Mouse (Mus musculus): ENCODE data around the gene Ntn1. TPM values are rescaled to one million over a fixed set of nuclear protein-coding genes. Genes with fewer than 3 reads are reported as not detected.

The Ntn1 gene
- polyA plus RNA-seq, 1 experiment, result 23.7 TPM

GRCm38 (mm10) chr11:68220733-68221132, 179.9 kb downstream of the Ntn1 start:
- 0 out of 2 replicates have a peak, but pooled peaks cover under 1% of the 10 kb centered on the region for H3K36me3 ChIP-seq (ENCODE audit: control insufficient read depth, insufficient read depth, low read length)
- no peak overlapping the region for H3K4me3 ChIP-seq (ENCODE audit: low read depth, low read length)
- WGBS, result 92% methylated on average over 4 of the region's 4 CpGs
- TF ChIP-seq CTCF (IDR thresholded peaks at IDR 0.05; ENCODE audit: extremely low read depth, insufficient read length, insufficient replicate concordance, low read depth, low read length) (no peak), POLR2A (IDR thresholded peaks at IDR 0.05; ENCODE audit: low read depth, low read length) (no peak)
- no peak overlapping the region for H3K27ac ChIP-seq (ENCODE audit: insufficient read depth, low read depth, low read length)
- peaks cover 4% of the 10 kb centered on the region for H3K4me1 ChIP-seq (ENCODE audit: control insufficient read depth, insufficient read depth, insufficient read length, low read length)
- H3K27me3 ChIP-seq (ENCODE audit: control insufficient read depth, insufficient read depth, low read length), result no peaks in the 10 kb centered on the region

- H3K4me3 ChIP-seq (ENCODE audit: low read depth, low read length), result no peak overlapping the region
- peak overlapping the region; percentile 11; the same call in 1 of the 2 replicates for H3K27ac ChIP-seq (ENCODE audit: insufficient read depth, low read depth, low read length)
- H3K4me1 ChIP-seq (ENCODE audit: control insufficient read depth, insufficient read depth, insufficient read length, low read length), result peaks cover 9% of the 10 kb centered on the region
- no peak for TF ChIP-seq POLR2A (IDR thresholded peaks at IDR 0.05; ENCODE audit: low read depth, low read length)
- no peak for TF ChIP-seq CTCF (IDR thresholded peaks at IDR 0.05; ENCODE audit: extremely low read depth, insufficient read length, insufficient replicate concordance, low read depth, low read length)
- H3K27me3 ChIP-seq (ENCODE audit: control insufficient read depth, insufficient read depth, low read length), result no peaks in the 10 kb centered on the region
- WGBS, result 61% methylated on average over 11 of the region's 11 CpGs
- no peaks in the 10 kb centered on the region for H3K36me3 ChIP-seq (ENCODE audit: control insufficient read depth, insufficient read depth, low read length)
Measured at GRCm38 (mm10) chr11:68216041-68216440, 184.6 kb downstream of the Ntn1 start.

GRCm38 (mm10) chr11:68215206-68215912, 185.3 kb downstream of the Ntn1 start:
- 52% methylated on average over 6 of the region's 6 CpGs for WGBS
- H3K4me1 ChIP-seq (ENCODE audit: control insufficient read depth, insufficient read depth, insufficient read length, low read length), result peaks cover 9% of the 10 kb centered on the region

GRCm38 (mm10) chr11:68214496-68215205, 186.0 kb downstream of the Ntn1 start:
- TF ChIP-seq POLR2A (IDR thresholded peaks at IDR 0.05; ENCODE audit: low read depth, low read length) (no peak), CTCF (IDR thresholded peaks at IDR 0.05; ENCODE audit: extremely low read depth, insufficient read length, insufficient replicate concordance, low read depth, low read length) (no peak)
- 80% methylated on average over 9 of the region's 9 CpGs for WGBS
- Histone ChIP-seq H3K27me3 (ENCODE audit: control insufficient read depth, insufficient read depth, low read length) (no peaks in the 10 kb centered on the region), H3K36me3 (ENCODE audit: control insufficient read depth, insufficient read depth, low read length) (no peaks in the 10 kb centered on the region), H3K4me1 (ENCODE audit: control insufficient read depth, insufficient read depth, insufficient read length, low read length) (peaks cover 9% of the 10 kb centered on the region), H3K4me3 (ENCODE audit: low read depth, low read length) (no peak overlapping the region), H3K27ac (ENCODE audit: insufficient read depth, low read depth, low read length) (no peak overlapping the region)

More at GRCm38 (mm10) chr11:68215206-68215912, 185.3 kb downstream of the Ntn1 start:
- no peaks in the 10 kb centered on the region for H3K27me3 ChIP-seq (ENCODE audit: control insufficient read depth, insufficient read depth, low read length)
- peak overlapping the region; percentile 11; the same call in 1 of the 2 replicates for H3K27ac ChIP-seq (ENCODE audit: insufficient read depth, low read depth, low read length)
- no peaks in the 10 kb centered on the region for H3K36me3 ChIP-seq (ENCODE audit: control insufficient read depth, insufficient read depth, low read length)
- no peak overlapping the region for H3K4me3 ChIP-seq (ENCODE audit: low read depth, low read length)
- no peak for TF ChIP-seq CTCF (IDR thresholded peaks at IDR 0.05; ENCODE audit: extremely low read depth, insufficient read length, insufficient replicate concordance, low read depth, low read length)
- TF ChIP-seq POLR2A (IDR thresholded peaks at IDR 0.05; ENCODE audit: low read depth, low read length), result no peak

- H3K27ac ChIP-seq (ENCODE audit: insufficient read depth, low read depth, low read length), result no peak overlapping the region
- WGBS, result 18% methylated on average over 3 of the region's 3 CpGs
- TF ChIP-seq CTCF (IDR thresholded peaks at IDR 0.05; ENCODE audit: extremely low read depth, insufficient read length, insufficient replicate concordance, low read depth, low read length) (no peak), POLR2A (IDR thresholded peaks at IDR 0.05; ENCODE audit: low read depth, low read length) (no peak)
Measured at GRCm38 (mm10) chr11:68213896-68214295, 186.7 kb downstream of the Ntn1 start.

GRCm38 (mm10) chr11:68211924-68212578, 188.6 kb downstream of the Ntn1 start:
- H3K36me3 ChIP-seq (ENCODE audit: control insufficient read depth, insufficient read depth, low read length), result no peaks in the 10 kb centered on the region
- 53% methylated on average over 8 of the region's 8 CpGs for WGBS
- peaks cover 11% of the 10 kb centered on the region for H3K4me1 ChIP-seq (ENCODE audit: control insufficient read depth, insufficient read depth, insufficient read length, low read length)
- no peak overlapping the region for H3K4me3 ChIP-seq (ENCODE audit: low read depth, low read length)
- no peaks in the 10 kb centered on the region for H3K27me3 ChIP-seq (ENCODE audit: control insufficient read depth, insufficient read depth, low read length)
- H3K27ac ChIP-seq (ENCODE audit: insufficient read depth, low read depth, low read length), result 0 out of 2 replicates have a peak overlapping the region, but pooled peaks have one; percentile 17
- no peak for TF ChIP-seq POLR2A (IDR thresholded peaks at IDR 0.05; ENCODE audit: low read depth, low read length)
- peak; percentile 21; the same call in 1 of the 2 replicates for TF ChIP-seq CTCF (IDR thresholded peaks at IDR 0.05; ENCODE audit: extremely low read depth, insufficient read length, insufficient replicate concordance, low read depth, low read length)

More at GRCm38 (mm10) chr11:68213896-68214295, 186.7 kb downstream of the Ntn1 start:
- H3K4me1 ChIP-seq (ENCODE audit: control insufficient read depth, insufficient read depth, insufficient read length, low read length), result peaks cover 9% of the 10 kb centered on the region
- no peaks in the 10 kb centered on the region for H3K27me3 ChIP-seq (ENCODE audit: control insufficient read depth, insufficient read depth, low read length)
- no peaks in the 10 kb centered on the region for H3K36me3 ChIP-seq (ENCODE audit: control insufficient read depth, insufficient read depth, low read length)
- no peak overlapping the region for H3K4me3 ChIP-seq (ENCODE audit: low read depth, low read length)

Data from small intestine, adult 2 months (tissue).